Mouse (Mus musculus): Measurements from ENCODE around the gene Endou. TPM values are rescaled to one million over a fixed set of nuclear protein-coding genes. Genes with fewer than 3 reads are reported as not detected.

The Endou gene
- polyA plus RNA-seq, 1 experiment from 2014 or later: not detected

DNA sequence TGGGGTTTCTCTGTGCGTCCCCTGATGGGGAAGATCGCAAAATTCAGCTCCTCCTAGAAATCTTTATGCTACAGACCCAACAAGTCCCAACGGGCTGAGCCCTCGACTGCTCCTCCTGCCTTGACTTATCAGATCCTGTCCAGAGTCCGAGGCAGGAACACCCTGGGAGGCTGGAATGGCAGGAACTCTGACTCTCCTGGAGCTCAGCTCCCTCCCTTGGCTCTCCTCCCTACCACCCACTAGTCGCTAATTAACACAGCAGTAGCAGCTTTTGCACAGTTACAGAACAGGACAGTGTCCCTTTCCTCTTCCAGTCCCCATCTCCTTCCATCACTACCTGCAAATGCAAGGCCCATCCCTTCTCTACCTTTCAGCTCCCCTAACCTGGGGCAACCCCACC lies 774 bp downstream of the Endou start:
- H3K9me3 ChIP-seq (ENCODE audit: control insufficient read depth, low read length): no peaks in the 10 kb centered on the region
- no peak overlapping the region for H3K4me2 ChIP-seq (ENCODE audit: low read depth, low read length, severe bottlenecking)
- H3K36me3 ChIP-seq (ENCODE audit: control insufficient read depth, insufficient read depth, low read length): no peaks in the 10 kb centered on the region
- no peak overlapping the region for H3K9ac ChIP-seq (ENCODE audit: low read length)
- H3K4me3 ChIP-seq (ENCODE audit: low read depth, low read length): no peak overlapping the region
- no peaks in the 10 kb centered on the region for H3K27me3 ChIP-seq (ENCODE audit: control insufficient read depth, insufficient read depth, low read length)
- H3K4me1 ChIP-seq (replicated peaks; ENCODE audit: control insufficient read depth, insufficient read depth, low read length): no peaks in the 10 kb centered on the region
- ATAC-seq (replicated peaks; ENCODE audit: low FRiP score) (no peak), DNase-seq (ENCODE audit: low spot score) (no peak)
- no peak overlapping the region for H3K27ac ChIP-seq (ENCODE audit: low read depth, low read length)
- WGBS: 63% methylated on average over 6 of the region's 6 CpGs

DNA sequence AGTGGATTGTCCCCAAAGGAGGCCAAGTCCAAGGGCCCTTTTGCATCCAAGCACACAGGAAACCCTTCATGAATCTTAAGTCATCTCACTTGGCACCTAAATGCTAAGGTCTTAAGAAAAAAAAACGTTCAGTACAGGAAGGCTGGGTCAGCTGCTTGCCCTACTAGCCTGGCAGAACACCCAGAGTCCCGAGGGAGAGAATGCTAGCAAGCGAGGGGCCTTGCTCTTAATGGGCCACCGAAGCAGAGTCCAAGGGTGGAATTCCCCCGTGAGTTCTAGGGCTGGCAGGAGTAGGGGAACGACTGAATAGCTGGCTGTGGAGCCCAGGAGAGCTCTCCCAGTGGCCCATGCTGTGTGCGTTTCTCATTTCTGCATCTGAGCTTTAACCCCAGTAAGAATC lies 2.3 kb downstream of the Endou start:
- no peaks in the 10 kb centered on the region for H3K4me1 ChIP-seq (replicated peaks; ENCODE audit: control insufficient read depth, insufficient read depth, low read length)
- H3K27me3 ChIP-seq (ENCODE audit: control insufficient read depth, insufficient read depth, low read length): no peaks in the 10 kb centered on the region
- no peak overlapping the region for H3K4me2 ChIP-seq (ENCODE audit: low read depth, low read length, severe bottlenecking)
- DNase-seq (ENCODE audit: low spot score): no peak
- H3K9me3 ChIP-seq (ENCODE audit: control insufficient read depth, low read length): no peaks in the 10 kb centered on the region
- H3K9ac ChIP-seq (ENCODE audit: low read length): no peak overlapping the region
- 70% methylated on average over 7 of the region's 7 CpGs for WGBS
- no peak for ATAC-seq (replicated peaks; ENCODE audit: low FRiP score)
- no peak overlapping the region for H3K4me3 ChIP-seq (ENCODE audit: low read depth, low read length)
- no peaks in the 10 kb centered on the region for H3K36me3 ChIP-seq (ENCODE audit: control insufficient read depth, insufficient read depth, low read length)
- no peak overlapping the region for H3K27ac ChIP-seq (ENCODE audit: low read depth, low read length)

DNA sequence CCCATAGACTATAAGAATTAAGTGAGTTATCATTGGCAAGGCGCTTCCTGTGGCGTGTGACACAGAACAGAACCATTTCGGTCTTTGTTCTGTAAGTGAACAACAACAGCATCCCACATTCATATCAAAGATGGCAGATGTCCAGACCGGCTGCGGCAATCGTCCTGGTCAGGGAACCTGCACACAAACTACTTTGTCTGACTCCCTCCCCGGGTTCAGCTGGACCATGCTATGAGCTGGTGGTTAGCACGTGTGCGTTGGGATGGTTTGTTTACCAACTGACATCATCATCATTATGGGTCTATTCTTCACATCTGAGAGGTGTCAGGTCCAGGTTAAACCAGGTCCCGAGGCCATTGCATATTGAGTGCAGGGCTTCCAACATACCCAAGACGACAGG lies 2.7 kb downstream of the Endou start:
- ATAC-seq (replicated peaks; ENCODE audit: low FRiP score): no peak

DNA sequence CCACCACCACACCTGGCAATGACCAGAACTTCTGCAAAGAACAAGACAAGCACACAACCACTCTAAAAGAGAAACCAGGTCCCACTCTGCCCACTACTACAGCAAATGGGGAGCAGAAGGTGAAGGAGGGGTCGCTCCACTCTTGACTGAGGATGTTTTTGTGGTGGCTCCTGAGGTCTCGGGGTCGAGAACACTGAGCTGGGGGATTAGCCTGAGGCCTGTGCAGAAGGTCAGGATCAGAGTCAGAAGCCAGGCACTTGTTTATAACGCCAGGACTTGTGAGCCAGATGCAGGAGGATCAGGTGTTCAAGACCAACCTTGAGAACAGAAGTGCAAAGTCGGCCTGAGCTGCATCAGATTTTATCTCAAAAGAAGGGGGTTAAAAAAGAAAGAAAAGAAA lies 3.6 kb downstream of the Endou start:
- no peaks in the 10 kb centered on the region for H3K9me3 ChIP-seq (ENCODE audit: control insufficient read depth, low read length)
- no peak for DNase-seq (ENCODE audit: low spot score)
- H3K27me3 ChIP-seq (ENCODE audit: control insufficient read depth, insufficient read depth, low read length): no peaks in the 10 kb centered on the region
- H3K4me3 ChIP-seq (ENCODE audit: low read depth, low read length): no peak overlapping the region
- no peaks in the 10 kb centered on the region for H3K4me1 ChIP-seq (replicated peaks; ENCODE audit: control insufficient read depth, insufficient read depth, low read length)
- ATAC-seq (replicated peaks; ENCODE audit: low FRiP score): no peak
- no peak overlapping the region for H3K9ac ChIP-seq (ENCODE audit: low read length)
- WGBS: 77% methylated on average over 5 of the region's 5 CpGs
- H3K27ac ChIP-seq (ENCODE audit: low read depth, low read length): no peak overlapping the region
- H3K4me2 ChIP-seq (ENCODE audit: low read depth, low read length, severe bottlenecking): no peak overlapping the region
- H3K36me3 ChIP-seq (ENCODE audit: control insufficient read depth, insufficient read depth, low read length): no peaks in the 10 kb centered on the region

More for the DNA sequence above, 2.7 kb downstream of the Endou start:
- Histone ChIP-seq H3K9me3 (ENCODE audit: control insufficient read depth, low read length) (no peaks in the 10 kb centered on the region), H3K27me3 (ENCODE audit: control insufficient read depth, insufficient read depth, low read length) (no peaks in the 10 kb centered on the region), H3K4me3 (ENCODE audit: low read depth, low read length) (no peak overlapping the region), H3K27ac (ENCODE audit: low read depth, low read length) (no peak overlapping the region), H3K4me1 (replicated peaks; ENCODE audit: control insufficient read depth, insufficient read depth, low read length) (no peaks in the 10 kb centered on the region), H3K9ac (ENCODE audit: low read length) (no peak overlapping the region), H3K36me3 (ENCODE audit: control insufficient read depth, insufficient read depth, low read length) (no peaks in the 10 kb centered on the region), H3K4me2 (ENCODE audit: low read depth, low read length, severe bottlenecking) (no peak overlapping the region)
- no peak for DNase-seq (ENCODE audit: low spot score)
- 92% methylated on average over 11 of the region's 11 CpGs for WGBS

DNA sequence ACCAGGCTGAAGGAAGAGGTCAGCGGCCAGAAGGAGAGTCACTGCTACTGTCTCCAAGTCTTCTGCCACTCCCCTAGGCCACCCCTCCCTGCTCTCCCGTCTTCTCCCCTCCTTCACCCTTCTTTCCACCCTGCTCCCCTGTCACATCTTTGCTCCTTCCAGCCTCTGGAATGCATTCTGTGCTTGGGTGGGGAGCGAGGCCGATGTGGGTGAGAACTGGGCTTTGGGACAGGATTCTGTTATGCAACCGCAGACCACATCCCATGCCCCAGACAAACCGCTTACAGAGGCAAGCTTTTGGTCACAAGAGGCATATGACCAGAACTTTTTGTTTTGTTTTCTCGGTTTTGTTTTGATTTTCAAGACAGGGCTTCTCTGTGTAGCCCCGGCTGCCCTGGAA lies 4.1 kb downstream of the Endou start:
- H3K4me3 ChIP-seq (ENCODE audit: low read depth, low read length): no peak overlapping the region
- 80% methylated on average over 8 of the region's 8 CpGs for WGBS
- no peaks in the 10 kb centered on the region for H3K36me3 ChIP-seq (ENCODE audit: control insufficient read depth, insufficient read depth, low read length)
- DNase-seq (ENCODE audit: low spot score) (no peak), ATAC-seq (replicated peaks; ENCODE audit: low FRiP score) (no peak)
- H3K4me2 ChIP-seq (ENCODE audit: low read depth, low read length, severe bottlenecking): no peak overlapping the region
- no peaks in the 10 kb centered on the region for H3K27me3 ChIP-seq (ENCODE audit: control insufficient read depth, insufficient read depth, low read length)
- H3K4me1 ChIP-seq (replicated peaks; ENCODE audit: control insufficient read depth, insufficient read depth, low read length): no peaks in the 10 kb centered on the region
- H3K27ac ChIP-seq (ENCODE audit: low read depth, low read length): no peak overlapping the region
- H3K9ac ChIP-seq (ENCODE audit: low read length): no peak overlapping the region
- no peaks in the 10 kb centered on the region for H3K9me3 ChIP-seq (ENCODE audit: control insufficient read depth, low read length)

DNA sequence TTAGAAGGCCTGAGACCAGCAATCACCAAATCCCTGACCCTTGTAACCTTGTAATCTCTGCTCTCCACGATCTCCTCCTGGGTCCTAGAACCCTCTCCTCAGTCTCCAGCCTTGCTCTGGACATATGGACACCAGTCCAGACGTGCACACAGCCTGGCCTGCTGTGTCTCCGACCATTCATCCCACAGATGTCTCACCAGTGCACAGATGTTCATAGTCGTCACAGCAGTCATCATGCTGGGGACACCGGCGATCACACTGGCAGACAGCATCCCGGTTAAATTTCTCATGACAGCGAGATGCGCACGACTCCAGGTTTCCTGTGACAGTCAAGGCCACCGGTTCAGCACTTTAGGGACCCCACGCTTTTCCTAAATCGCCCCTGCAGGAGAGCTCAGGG lies 4.8 kb downstream of the Endou start:
- no peak overlapping the region for H3K27ac ChIP-seq (ENCODE audit: low read depth, low read length)
- H3K27me3 ChIP-seq (ENCODE audit: control insufficient read depth, insufficient read depth, low read length): no peaks in the 10 kb centered on the region
- H3K9ac ChIP-seq (ENCODE audit: low read length): no peak overlapping the region
- ATAC-seq (replicated peaks; ENCODE audit: low FRiP score) (no peak), DNase-seq (ENCODE audit: low spot score) (no peak)
- 90% methylated on average over 13 of the region's 13 CpGs for WGBS
- H3K36me3 ChIP-seq (ENCODE audit: control insufficient read depth, insufficient read depth, low read length): no peaks in the 10 kb centered on the region
- no peak overlapping the region for H3K4me2 ChIP-seq (ENCODE audit: low read depth, low read length, severe bottlenecking)
- H3K9me3 ChIP-seq (ENCODE audit: control insufficient read depth, low read length): no peaks in the 10 kb centered on the region
- no peak overlapping the region for H3K4me3 ChIP-seq (ENCODE audit: low read depth, low read length)
- H3K4me1 ChIP-seq (replicated peaks; ENCODE audit: control insufficient read depth, insufficient read depth, low read length): no peaks in the 10 kb centered on the region

DNA sequence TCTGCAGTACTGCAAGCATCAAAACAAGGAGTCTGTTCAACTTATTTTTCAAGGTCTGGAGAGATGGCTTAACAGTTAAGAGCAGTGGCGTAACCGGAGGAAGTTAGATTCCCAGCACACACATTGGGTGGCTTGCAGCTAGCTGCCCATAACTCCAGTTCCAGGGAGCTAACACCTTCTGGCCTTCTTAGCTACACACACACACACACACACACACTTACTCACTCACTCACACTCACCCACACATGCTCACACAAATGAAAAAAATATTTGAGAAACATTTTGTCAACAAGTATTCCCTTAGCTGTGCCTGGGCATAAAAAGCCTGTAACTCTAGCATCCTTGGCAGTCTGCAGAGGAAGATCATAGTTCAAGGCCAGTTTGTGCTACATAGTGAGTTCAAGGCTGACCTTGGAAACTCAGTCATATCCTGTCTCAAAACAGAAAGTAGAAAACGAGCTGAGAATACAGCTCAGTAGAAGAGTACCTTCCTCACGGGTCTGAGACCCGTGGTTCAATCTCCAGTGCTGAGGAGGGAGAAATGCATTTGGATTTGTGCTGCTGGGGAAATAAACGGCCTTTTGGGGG lies 5.8 kb downstream of the Endou start:
- H3K27ac ChIP-seq (ENCODE audit: low read depth, low read length): no peak overlapping the region
- 83% methylated on average over 6 of the region's 6 CpGs for WGBS
- H3K36me3 ChIP-seq (ENCODE audit: control insufficient read depth, insufficient read depth, low read length): no peaks in the 10 kb centered on the region
- H3K4me3 ChIP-seq (ENCODE audit: low read depth, low read length): no peak overlapping the region
- H3K27me3 ChIP-seq (ENCODE audit: control insufficient read depth, insufficient read depth, low read length): no peaks in the 10 kb centered on the region
- no peak overlapping the region for H3K9ac ChIP-seq (ENCODE audit: low read length)
- no peaks in the 10 kb centered on the region for H3K4me1 ChIP-seq (replicated peaks; ENCODE audit: control insufficient read depth, insufficient read depth, low read length)
- ATAC-seq (replicated peaks; ENCODE audit: low FRiP score): no peak
- H3K9me3 ChIP-seq (ENCODE audit: control insufficient read depth, low read length): no peaks in the 10 kb centered on the region
- no peak overlapping the region for H3K4me2 ChIP-seq (ENCODE audit: low read depth, low read length, severe bottlenecking)
- DNase-seq (ENCODE audit: low spot score): no peak

DNA sequence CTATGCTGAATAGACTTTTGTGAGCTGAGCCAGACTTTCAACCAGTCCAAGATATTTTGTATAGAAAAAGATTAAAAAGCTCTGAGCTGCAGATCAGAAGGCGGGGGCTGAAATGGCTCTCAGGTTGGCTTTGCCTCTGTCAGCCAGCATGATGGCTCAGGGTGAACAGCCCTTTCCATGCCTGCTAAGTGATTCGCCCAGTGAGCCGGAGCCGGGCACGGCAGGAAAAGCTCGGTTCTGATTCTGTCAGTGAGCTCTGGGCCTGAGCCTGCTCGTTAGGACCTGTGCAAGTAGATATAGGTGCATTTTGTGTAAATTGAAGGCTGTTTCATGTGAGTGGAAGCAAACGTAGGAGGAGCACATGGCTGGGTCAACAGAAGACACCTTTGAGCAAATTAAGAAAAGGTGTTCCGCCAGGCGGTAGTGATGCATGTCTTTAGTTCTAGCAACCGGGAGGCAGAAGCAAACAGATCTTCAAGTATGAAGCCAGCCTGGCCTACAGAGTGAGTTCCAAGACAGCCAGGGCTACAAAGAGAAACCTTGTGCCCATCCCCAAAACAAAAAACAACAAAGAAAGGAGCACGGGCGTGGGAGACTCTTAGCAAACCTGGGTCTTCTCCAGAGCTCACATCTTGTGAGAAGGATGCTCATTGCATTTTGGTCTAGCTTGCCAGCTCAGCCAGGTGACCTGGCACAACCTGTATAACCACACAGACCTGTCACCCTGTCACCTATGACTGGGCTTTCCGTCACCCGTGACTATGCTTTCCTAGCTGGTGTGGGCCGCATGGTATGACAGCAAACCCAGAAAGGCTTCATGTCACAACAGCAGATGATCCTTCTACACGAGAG lies 6.6 kb downstream of the Endou start:
- Histone ChIP-seq H3K27me3 (ENCODE audit: control insufficient read depth, insufficient read depth, low read length) (no peaks in the 10 kb centered on the region), H3K4me2 (ENCODE audit: low read depth, low read length, severe bottlenecking) (no peak overlapping the region), H3K27ac (ENCODE audit: low read depth, low read length) (no peak overlapping the region), H3K4me1 (replicated peaks; ENCODE audit: control insufficient read depth, insufficient read depth, low read length) (no peaks in the 10 kb centered on the region), H3K9me3 (ENCODE audit: control insufficient read depth, low read length) (no peaks in the 10 kb centered on the region), H3K4me3 (ENCODE audit: low read depth, low read length) (no peak overlapping the region), H3K9ac (ENCODE audit: low read length) (no peak overlapping the region), H3K36me3 (ENCODE audit: control insufficient read depth, insufficient read depth, low read length) (no peaks in the 10 kb centered on the region)
- 88% methylated on average over 17 of the region's 17 CpGs for WGBS
- DNase-seq (ENCODE audit: low spot score) (no peak), ATAC-seq (replicated peaks; ENCODE audit: low FRiP score) (no peak)
